Mouse (Mus musculus) thymus, postnatal 4 days (tissue): Measurements from ENCODE around the gene Crybg2.

Experiments used
- DNase-seq: peaks from one replicate; pipeline ENCODE4 v3.0.0; 2021

The Crybg2 gene

GRCm38 (mm10) chr4:134096120-134096519 is 35.5 kb downstream of the Crybg2 start:
- no peak for DNase-seq

DNA sequence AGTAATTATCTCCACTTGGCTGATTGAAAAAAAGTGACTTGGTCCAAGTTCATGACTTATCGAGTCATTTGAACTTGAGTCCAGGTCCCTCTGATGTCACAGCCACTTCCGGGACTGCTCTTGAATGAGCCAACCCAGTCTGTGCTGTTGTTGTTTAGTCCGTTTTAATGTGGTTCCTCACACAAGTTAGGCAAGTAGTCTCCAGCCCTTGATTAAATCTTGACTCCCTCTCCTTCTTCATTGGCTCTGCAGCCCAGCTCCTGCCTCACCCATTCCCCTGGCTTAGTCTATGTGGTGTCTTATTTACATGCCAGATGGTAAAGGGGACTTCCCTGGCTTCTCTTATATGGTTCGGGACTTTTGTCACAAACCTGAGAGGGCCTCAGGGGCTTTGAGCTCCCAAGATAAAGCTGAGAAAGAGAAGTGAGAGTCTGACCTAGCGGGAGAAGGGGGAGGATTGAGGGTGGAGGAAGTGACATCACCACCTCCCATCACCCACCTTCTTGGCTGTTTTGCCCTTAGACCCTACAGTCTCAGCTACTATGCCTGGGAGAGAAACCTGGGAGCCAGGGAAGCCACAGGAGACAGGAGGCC is 36.5 kb downstream of the Crybg2 start:
- DNase-seq = peak; percentile 43

GRCm38 (mm10) chr4:134098628-134099027 is 38.0 kb downstream of the Crybg2 start:
- peak; percentile 79 for DNase-seq

- DNase-seq = no peak
Observed at GRCm38 (mm10) chr4:134100245-134100644, 39.6 kb downstream of the Crybg2 start.

DNA sequence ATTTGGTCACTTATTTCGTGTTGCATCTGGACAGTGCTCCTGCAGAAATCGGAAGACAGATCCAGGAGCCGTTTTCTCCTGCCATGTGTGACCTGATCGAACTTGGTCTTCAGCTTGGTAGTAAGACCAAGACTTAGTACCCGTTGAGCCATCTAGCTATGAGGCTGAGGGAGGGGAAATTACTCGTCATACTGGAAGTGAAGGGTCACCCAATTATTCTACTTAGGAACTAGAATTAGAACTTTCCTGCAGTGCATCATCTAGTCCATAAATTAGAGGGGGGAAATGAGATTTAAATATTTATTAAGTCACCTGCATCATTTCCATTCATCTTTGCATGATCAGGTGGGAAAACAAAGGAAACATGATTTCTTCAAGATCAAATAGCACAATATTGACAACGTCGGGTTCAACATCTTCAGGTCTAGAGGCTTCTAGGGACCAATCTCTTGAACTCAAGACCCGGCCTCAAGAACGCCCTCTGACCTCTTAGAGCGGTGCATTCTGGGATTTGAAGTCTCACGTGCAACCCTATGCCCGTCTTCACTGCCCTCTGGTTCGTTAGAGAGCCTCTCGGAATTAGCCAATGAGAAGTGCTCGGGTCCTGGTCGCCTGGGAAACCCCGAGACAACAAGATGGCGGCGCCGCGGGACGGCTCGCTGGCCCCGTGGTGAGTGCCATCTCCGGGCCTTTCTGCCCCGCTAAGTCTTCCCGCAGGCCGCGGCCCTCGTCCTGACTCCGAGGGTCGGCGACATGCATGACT is 41.5 kb downstream of the Crybg2 start, which contains the start of gene Ubxn11:
TSS of gene Ubxn11 (plus strand) at position 592 of the 763 bp plus-strand sequence.
- DNase-seq = peak; percentile 87

- no peak for DNase-seq
Observed at GRCm38 (mm10) chr4:134102742-134103119, 42.1 kb downstream of the Crybg2 start.

GRCm38 (mm10) chr4:134106105-134106504 is 45.5 kb downstream of the Crybg2 start:
- peak; percentile 34 for DNase-seq

DNA sequence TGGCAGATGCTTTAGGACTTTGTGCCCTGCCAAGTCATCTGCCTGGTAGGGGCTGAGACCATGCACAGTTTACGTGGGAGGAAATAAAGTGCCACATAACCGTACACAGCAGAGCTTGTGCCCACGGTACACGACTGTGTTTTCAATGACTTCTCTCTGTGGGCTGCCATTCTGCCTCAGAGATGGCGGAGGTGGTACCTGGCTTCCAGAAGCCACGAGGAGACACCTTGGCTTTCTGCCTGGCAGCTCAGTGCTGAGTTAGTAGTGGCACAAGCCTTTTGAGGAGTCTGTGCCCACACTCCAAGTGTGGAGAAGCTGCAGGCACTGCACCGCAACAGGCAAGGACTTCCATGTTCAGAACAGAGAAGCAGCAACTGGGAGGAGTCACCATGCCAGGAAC is 47.1 kb downstream of the Crybg2 start:
- no peak for DNase-seq

GRCm38 (mm10) chr4:134108196-134108595 is 47.6 kb downstream of the Crybg2 start:
- no peak for DNase-seq

DNA sequence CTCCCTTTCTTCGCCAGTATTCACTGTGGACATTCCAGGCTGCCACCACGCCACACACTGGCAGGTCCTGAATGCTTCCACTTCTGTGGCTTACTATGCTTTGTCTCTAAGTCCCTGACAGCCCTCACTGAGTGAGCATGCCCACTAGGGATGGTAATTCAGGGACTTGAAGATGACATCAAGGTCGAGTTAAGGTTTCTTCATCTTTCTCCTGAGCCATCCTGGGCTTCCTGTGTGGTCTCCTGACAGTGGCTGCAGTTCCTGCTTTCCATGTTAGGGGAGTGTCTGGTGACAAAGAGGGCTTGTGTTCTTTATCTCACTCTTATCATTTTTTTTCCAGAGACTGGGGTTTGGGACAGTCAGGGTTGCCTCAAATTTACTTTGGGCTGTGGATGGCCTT is 50.0 kb downstream of the Crybg2 start:
- no peak for DNase-seq

GRCm38 (mm10) chr4:134112403-134112802 is 51.8 kb downstream of the Crybg2 start:
- DNase-seq = no peak

DNA sequence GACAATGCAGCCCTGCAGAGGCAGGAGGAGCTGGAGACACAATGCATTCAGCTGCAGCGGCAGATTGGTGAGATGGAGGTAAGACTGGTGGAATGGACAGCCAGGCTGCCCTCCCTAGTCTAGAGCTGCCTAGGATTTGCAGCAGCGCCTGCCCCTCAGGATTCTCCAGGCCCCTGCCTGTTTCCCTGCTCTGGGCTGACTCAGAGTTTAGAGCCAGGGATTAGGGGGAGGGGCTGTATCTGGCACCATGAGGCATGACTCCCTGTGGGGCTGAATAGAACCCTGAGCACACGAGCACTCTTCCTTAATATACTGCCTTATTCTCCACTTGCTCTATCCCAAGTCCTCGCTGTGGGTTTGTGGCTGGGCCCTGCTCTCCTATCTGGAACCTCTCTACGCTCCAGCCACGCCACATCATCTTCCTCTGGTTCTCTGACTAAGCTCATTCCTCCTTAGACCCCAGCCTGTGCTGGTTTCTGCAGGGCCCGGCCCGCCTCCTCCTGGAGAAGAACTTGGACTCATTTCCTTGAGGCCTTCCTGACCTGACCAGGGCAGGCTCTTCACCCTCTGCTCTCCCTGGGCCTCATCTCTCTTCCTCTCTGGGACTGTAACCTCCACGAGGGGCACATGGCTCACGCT is 52.9 kb downstream of the Crybg2 start:
- peak; percentile 44 for DNase-seq

GRCm38 (mm10) chr4:134114038-134114437 is 53.4 kb downstream of the Crybg2 start:
- no peak for DNase-seq

- DNase-seq = peak; percentile 65
Observed at GRCm38 (mm10) chr4:134115215-134116144, 54.9 kb downstream of the Crybg2 start.

DNA sequence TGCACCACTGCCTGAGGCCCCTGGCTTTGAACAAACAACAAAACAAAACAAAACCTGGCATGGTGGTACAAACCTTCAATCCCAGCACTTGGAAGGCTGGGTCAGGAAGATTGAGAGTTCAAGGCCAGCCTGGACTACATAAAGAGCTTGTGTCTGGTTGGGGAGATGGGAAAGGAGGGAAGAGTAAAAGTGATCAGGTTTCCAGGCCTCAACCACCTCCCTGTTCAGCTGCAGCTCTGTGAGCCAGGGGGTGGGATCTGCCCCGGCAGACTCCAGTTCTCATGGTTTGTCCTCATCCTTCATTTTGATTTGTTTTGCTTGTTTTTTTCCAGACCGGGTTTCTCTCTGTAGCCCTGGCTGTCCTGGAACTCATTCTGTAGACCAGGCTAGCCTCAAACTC is 55.9 kb downstream of the Crybg2 start:
- peak; percentile 46 for DNase-seq

GRCm38 (mm10) chr4:134117012-134117411 is 56.4 kb downstream of the Crybg2 start:
- peak; percentile 78 for DNase-seq

DNA sequence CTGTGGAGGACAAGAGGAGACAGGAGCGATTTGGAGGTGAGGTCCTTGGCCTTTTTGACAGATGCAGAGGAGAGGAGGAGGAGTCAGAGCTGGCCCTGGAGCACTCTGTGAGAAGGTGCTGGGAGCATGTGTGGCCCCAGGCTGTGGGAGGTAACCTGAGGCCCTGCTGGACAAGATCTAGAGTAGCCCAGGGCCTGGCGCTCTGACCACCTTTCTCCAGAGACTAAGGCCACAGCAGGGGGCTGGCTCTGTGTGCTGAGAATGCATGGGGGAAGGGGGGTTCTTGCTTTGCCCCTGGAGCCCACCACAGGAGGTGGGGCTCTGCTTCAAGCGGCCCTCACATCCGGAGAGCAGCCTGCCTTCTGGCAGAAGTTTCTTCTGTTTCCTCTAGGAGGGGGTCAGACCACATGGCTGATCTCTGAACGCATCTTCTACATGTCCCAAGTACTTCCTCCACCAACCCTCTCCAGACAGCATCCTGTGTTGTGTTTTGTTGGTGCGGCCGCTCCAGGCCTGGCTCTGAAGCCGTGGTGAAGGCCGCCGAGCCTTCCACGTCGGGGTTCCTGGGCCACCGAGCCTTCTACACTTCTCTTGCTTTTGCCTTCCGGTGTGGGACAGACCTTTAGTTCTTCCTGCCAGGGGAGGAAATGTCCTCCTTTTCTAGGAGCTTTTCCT is 57.6 kb downstream of the Crybg2 start:
- peak; percentile 75 for DNase-seq

DNA sequence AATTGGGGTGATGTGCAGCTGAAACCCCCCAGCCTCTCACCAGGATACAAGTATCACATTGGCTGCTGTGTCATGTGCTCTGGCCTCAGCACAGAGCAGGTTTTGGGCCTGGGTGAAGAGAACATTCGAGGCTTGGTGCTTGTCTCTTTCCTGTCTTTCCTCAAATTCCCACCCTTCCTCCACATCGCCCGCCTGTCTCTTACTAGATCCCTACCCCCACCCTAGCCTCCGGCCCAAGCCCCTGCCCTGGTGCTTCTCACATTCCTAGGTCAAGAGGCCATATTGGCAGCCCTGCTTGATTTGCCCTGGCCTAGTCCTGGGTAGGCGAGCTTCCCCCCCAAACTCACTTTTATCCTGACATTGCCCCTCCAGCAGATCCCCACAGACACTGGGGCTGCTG is 58.4 kb downstream of the Crybg2 start:
- peak; percentile 62 for DNase-seq

DNA sequence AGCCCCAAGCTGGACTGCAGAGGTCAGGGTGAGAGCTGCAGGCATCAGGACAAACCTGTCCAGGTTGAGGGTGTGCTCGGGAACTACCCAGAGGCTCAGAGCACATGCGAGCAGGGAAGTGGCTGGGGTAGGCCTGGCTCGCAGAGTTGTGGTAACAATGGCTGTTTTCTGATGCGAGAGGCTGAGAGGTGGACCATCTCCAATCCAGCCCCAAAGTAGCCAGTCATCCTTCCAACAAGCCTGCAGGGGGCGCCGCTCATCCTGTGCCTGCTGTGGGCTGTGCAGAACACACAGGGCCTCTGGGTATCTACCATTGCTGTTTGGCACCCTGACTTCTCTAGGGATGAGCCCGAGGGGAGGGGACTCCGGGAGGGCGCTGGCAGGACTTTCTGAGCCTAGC is 59.0 kb downstream of the Crybg2 start:
- DNase-seq = peak; percentile 83

GRCm38 (mm10) chr4:134120192-134120805 is 59.7 kb downstream of the Crybg2 start:
- peak; percentile 42 for DNase-seq

GRCm38 (mm10) chr4:134120916-134121315 is 60.3 kb downstream of the Crybg2 start:
- peak; percentile 56 for DNase-seq

- peak; percentile 83 for DNase-seq
Observed at GRCm38 (mm10) chr4:134121571-134121970, 61.0 kb downstream of the Crybg2 start.
